Mouse (Mus musculus) MEL (cell line): ENCODE results near the gene Efcab10.

Experiments
- CTCF ChIP-seq, 3 experiments: IDR thresholded peaks in 2 of 3; conservative IDR thresholded peaks in 1 of 3; 2 replicates each; pipeline ENCODE4 v1.5.1; 2011 to 2012; ENCODE audit warnings: low read length in 3 of 3, low read depth in 2 of 3, mild to moderate bottlenecking in 2 of 3, improper control_type of control experiment in 1 of 3, inconsistent platforms in 1 of 3, mixed read lengths in 1 of 3, moderate library complexity in 1 of 3; ENCODE audit not compliant: control insufficient read depth in 1 of 3, insufficient read depth in 1 of 3, poor library complexity in 1 of 3, severe bottlenecking in 1 of 3
- GABPA ChIP-seq: IDR thresholded peaks from 2 replicates; pipeline ENCODE4 v1.6.1; 2012; ENCODE audit warnings: low read depth, mild to moderate bottlenecking, inconsistent platforms, low read length, improper control_type of control experiment, moderate library complexity
- KAT2A ChIP-seq: conservative IDR thresholded peaks from 2 replicates; pipeline ENCODE4 v1.6.1; 2012; ENCODE audit warnings: low read depth, low read length, improper control_type of control experiment, inconsistent platforms
- MAX ChIP-seq: IDR thresholded peaks from 2 replicates; pipeline ENCODE4 v1.6.1; 2011; ENCODE audit warnings: low read length, improper control_type of control experiment
- NELFE ChIP-seq: IDR thresholded peaks from 2 replicates; pipeline ENCODE4 v1.6.1; 2011; ENCODE audit warnings: low read depth, low read length, improper control_type of control experiment
- POLR2A ChIP-seq, 2 experiments: IDR thresholded peaks; 2 replicates each; pipeline ENCODE4 v1.6.1; 2011 to 2012; ENCODE audit warnings: low read length in 2 of 2, mild to moderate bottlenecking in 2 of 2, control low read depth in 1 of 2, improper control_type of control experiment in 1 of 2, low read depth in 1 of 2, moderate library complexity in 1 of 2; ENCODE audit not compliant: control insufficient read depth in 1 of 2, insufficient read depth in 1 of 2, poor library complexity in 1 of 2
- TCF12 ChIP-seq: IDR thresholded peaks from 2 replicates; pipeline ENCODE4 v1.6.1; 2014; ENCODE audit warnings: low read depth, mild to moderate bottlenecking, inconsistent platforms, low read length, improper control_type of control experiment, moderate library complexity
- UBTF ChIP-seq: IDR thresholded peaks from 2 replicates; pipeline ENCODE4 v1.6.1; 2012; ENCODE audit warnings: low read depth, mild to moderate bottlenecking, inconsistent platforms, low read length, improper control_type of control experiment, moderate library complexity, borderline replicate concordance; ENCODE audit not compliant: insufficient read depth
- ZNF384 ChIP-seq: IDR thresholded peaks from 2 replicates; pipeline ENCODE4 v1.6.1; 2012; ENCODE audit warnings: low read depth, mild to moderate bottlenecking, inconsistent platforms, low read length, improper control_type of control experiment

- TF ChIP-seq UBTF, result no peak
- TF ChIP-seq CTCF (IDR thresholded peaks at IDR 0.05 in 2 of 3, conservative IDR thresholded peaks at IDR 0.05 in 1 of 3; ENCODE audit: control insufficient read depth in 1 of 3, insufficient read depth in 1 of 3, low read depth in 2 of 3, low read length in 3 of 3, poor library complexity in 1 of 3, severe bottlenecking in 1 of 3), result peak in 2 of 3 experiments; percentile 46 to 69; a peak in 4 of 6 replicates
- no peak for TF ChIP-seq POLR2A (IDR thresholded peaks at IDR 0.05; ENCODE audit: control insufficient read depth in 1 of 2, insufficient read depth in 1 of 2, low read depth in 1 of 2, low read length in 2 of 2, poor library complexity in 1 of 2)
- no peak for TF ChIP-seq KAT2A
- TF ChIP-seq TCF12, result no peak
- no peak for TF ChIP-seq NELFE
- no peak for TF ChIP-seq ZNF384
- TF ChIP-seq GABPA, result no peak
- TF ChIP-seq MAX, result no peak
Observed at GRCm38 (mm10) chr12:33411580-33412151, 17.0 kb downstream of the Efcab10 start.
